Comparison of ENCODE assay signal across 8 mouse cellular contexts in genomic region chr8:110919341-110920031, GRCm38 (mm10). TPM values are rescaled to one million over a fixed set of nuclear protein-coding genes. Genes with fewer than 3 reads are reported as not detected.
DNase-seq lines count a peak whose midpoint lies in the region; ATAC-seq and TF ChIP-seq lines count a peak whose summit lies in the region.

Gene St3gal2, plus strand, starts transcription at chr8:110919922.

- no peaks in the 10 kb centered on the region for H3K36me3 ChIP-seq in hindbrain, postnatal 0 days (ENCODE audit: insufficient read depth, low read length)
- H3K36me3 ChIP-seq in macrophage (ENCODE audit: inconsistent target), result no peaks in the 10 kb centered on the region

- ATAC-seq in activated CD4-positive, CD25-positive, alpha-beta regulatory T cell, adult 4 months, result peak; percentile 94
- peak; percentile 99 for ATAC-seq in hindbrain, postnatal 0 days

- peak within 1 kb of the TSS; percentile 75 for H3K9ac ChIP-seq in hindbrain, postnatal 0 days (replicated peaks; ENCODE audit: low read length)

- peak; percentile 52; the same call in 1 of the 2 replicates for TF ChIP-seq POLR2A in cortical plate, adult 2 months (IDR thresholded peaks at IDR 0.05; ENCODE audit: extremely low read depth, insufficient read depth, low read length)

- H3K27me3 ChIP-seq in hindbrain, postnatal 0 days (ENCODE audit: insufficient read depth, low read length), result no peaks in the 10 kb centered on the region

- H3K4me3 ChIP-seq in cortical plate, adult 2 months (ENCODE audit: insufficient read depth, low read length), result peak within 1 kb of the TSS; percentile 83
- peak within 1 kb of the TSS; percentile 77 for H3K4me3 ChIP-seq in hindbrain, postnatal 0 days (ENCODE audit: low read length)
- H3K4me3 ChIP-seq in left cerebral cortex, adult 2 months, result peak within 1 kb of the TSS; percentile 96
- peak within 1 kb of the TSS; percentile 54 for H3K4me3 ChIP-seq in macrophage (ENCODE audit: inconsistent target)

- no peaks in the 10 kb centered on the region for H3K9me3 ChIP-seq in hindbrain, postnatal 0 days (ENCODE audit: low read length)

- intact Hi-C loops in left cerebral cortex, adult 2 months (cut with DNase I), result loop anchor here (5.0 kb wide), 1 partner anchor 48 kb away; no protein-coding TSS in a partner anchor

- peak within 1 kb of the TSS; percentile 89 for H3K4me2 ChIP-seq in hindbrain, postnatal 0 days (ENCODE audit: low read depth, low read length)

- peaks cover 10% of the 10 kb centered on the region; the same call in 1 of the 2 replicates for H3K79me2 ChIP-seq in macrophage (ENCODE audit: inconsistent target)

- whole genome bisulfite sequencing in hindbrain, postnatal 0 days, result 2% methylated on average over 23 of the region's 36 CpGs
- 2% methylated on average over 27 of the region's 36 CpGs for WGBS in macrophage (ENCODE audit: missing documents)

- TF ChIP-seq CTCF in cortical plate, adult 2 months (IDR thresholded peaks at IDR 0.05; ENCODE audit: extremely low read depth, insufficient read depth, low read length), result no peak
- no peak for TF ChIP-seq CTCF in hindbrain, postnatal 0 days (IDR thresholded peaks at IDR 0.05; ENCODE audit: low read depth)
- no peak for TF ChIP-seq CTCF in left cerebral cortex, adult 2 months (IDR thresholded peaks at IDR 0.05)

- peak within 1 kb of the TSS; percentile 82 for H3K27ac ChIP-seq in cortical plate, adult 2 months (ENCODE audit: insufficient read depth, low read length)
- H3K27ac ChIP-seq in hindbrain, postnatal 0 days, result peak within 1 kb of the TSS; percentile 68; the same call in 1 of the 2 replicates
- H3K27ac ChIP-seq in left cerebral cortex, adult 2 months, result peak within 1 kb of the TSS; percentile 97
- H3K27ac ChIP-seq in macrophage, result no peak within 1 kb of the TSS

- DNase-seq in gastrocnemius, adult 8-10 months (ENCODE audit: low spot score in 2 of 2), result peak; percentile 78 to 90
- DNase-seq in hindbrain, postnatal 0 days (ENCODE audit: low spot score), result peak; percentile 97
- peak; percentile 86 to 88 for DNase-seq in left cerebral cortex, adult 2 months (ENCODE audit: extremely low spot score in 1 of 2, low spot score in 2 of 2)
- peak; percentile 95 for DNase-seq in right cerebral cortex, adult 18-20 months
- peak; percentile 62 for DNase-seq in urinary bladder, adult 2 months (ENCODE audit: low spot score)

- H3K4me1 ChIP-seq in cortical plate, adult 2 months (ENCODE audit: control insufficient read depth, insufficient read depth, low read length), result peaks cover 1% of the 10 kb centered on the region; the same call in 1 of the 2 replicates
- H3K4me1 ChIP-seq in hindbrain, postnatal 0 days (ENCODE audit: insufficient read depth, low read length), result peaks cover 20% of the 10 kb centered on the region; the same call in 1 of the 2 replicates

RNA-seq across cellular contexts. Expression of gene St3gal2, which starts in this region (rescaled TPM):
- polyA plus RNA-seq in activated CD4-positive, CD25-positive, alpha-beta regulatory T cell, adult 4 months (2017; shearing (Covaris generic)), result 10 to 100 TPM in 1 of 2 experiments, 1 to 10 TPM in 1; 8.7 to 10.1 TPM
- 57.8 and 64.8 TPM in 2 replicates for polyA plus RNA-seq in cortical plate, adult 2 months (2012; rRNA removed)
- total RNA-seq in gastrocnemius, adult 8-10 months (2022), result 10 to 100 TPM; 45.0 to 59.2 (median 50.7) TPM
- 32.2 and 39.6 TPM in 2 replicates for total RNA-seq in hindbrain, postnatal 0 days (2014; rRNA removed)
- polyA plus RNA-seq in hindbrain, postnatal 0 days (2015; fragmentation: Nextera tagmentation; extraction: Ambion mirVana), result 19.9 and 20.2 TPM in 2 replicates
- 10 to 100 TPM; 88.4 to 97.4 TPM for total RNA-seq in left cerebral cortex, adult 2 months (2021)
- total RNA-seq in macrophage (2018; cell fraction: chromatin; rRNA removed), result 10 to 100 TPM in 6 of 26 experiments, 1 to 10 TPM in 18, under 1 TPM in 2; 0.75 to 16.6 (median 7.2) TPM
- total RNA-seq in macrophage (2018; cell fraction: cytosol; rRNA removed), result 10 to 100 TPM in 13 of 26 experiments, 1 to 10 TPM in 13; 5.5 to 18.8 (median 10.5) TPM
- total RNA-seq in macrophage (2018; cell fraction: nucleus; rRNA removed), result 10 to 100 TPM in 13 of 26 experiments, 1 to 10 TPM in 13; 5.3 to 20.5 (median 9.8) TPM
- 9.6 to 11.1 TPM (median 11.0 TPM) in 3 replicates for polyA plus RNA-seq in macrophage (2018)
- 20.2 and 25.4 TPM in 2 replicates for polyA plus RNA-seq in urinary bladder, adult 2 months (2012; rRNA removed)
